Mouse (Mus musculus): Measurements from ENCODE around the gene Ugt1a2. TPM values are rescaled to one million over a fixed set of nuclear protein-coding genes. Genes with fewer than 3 reads are reported as not detected.

Ugt1a2 gene
- polyA plus RNA-seq, 1 experiment: 10.9 TPM

DNA sequence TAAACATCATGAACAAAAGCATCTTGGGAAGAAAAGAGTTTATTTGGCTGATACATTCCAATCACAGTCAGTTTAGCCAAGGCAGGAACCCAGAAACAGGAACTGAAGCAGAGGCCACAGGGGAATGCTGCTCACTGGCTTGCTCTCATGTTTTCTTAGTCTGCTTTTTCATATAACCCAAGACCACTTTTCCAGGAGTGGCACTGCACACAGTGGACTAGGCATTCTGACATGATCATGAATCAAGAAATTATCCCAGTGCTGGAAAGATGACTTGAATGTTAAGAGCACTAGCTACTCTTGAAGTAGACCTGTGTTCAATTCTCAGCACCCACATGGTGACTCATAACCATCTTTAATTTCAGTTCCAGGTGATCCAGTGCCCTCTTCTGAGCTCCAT is 25.3 kb downstream of the Ugt1a2 start:
- no peak overlapping the region for H3K4me3 ChIP-seq (ENCODE audit: insufficient read depth, low read length)
- TF ChIP-seq POLR2A (IDR thresholded peaks at IDR 0.05; ENCODE audit: borderline replicate concordance, low read depth, low read length): no peak
- no peak for TF ChIP-seq CTCF (IDR thresholded peaks at IDR 0.05; ENCODE audit: low read depth, low read length)
- H3K27ac ChIP-seq (ENCODE audit: insufficient read depth, low read depth, low read length): no peak overlapping the region
- H3K4me1 ChIP-seq (ENCODE audit: control insufficient read depth, insufficient read depth, low read length): peaks cover 10% of the 10 kb centered on the region

DNA sequence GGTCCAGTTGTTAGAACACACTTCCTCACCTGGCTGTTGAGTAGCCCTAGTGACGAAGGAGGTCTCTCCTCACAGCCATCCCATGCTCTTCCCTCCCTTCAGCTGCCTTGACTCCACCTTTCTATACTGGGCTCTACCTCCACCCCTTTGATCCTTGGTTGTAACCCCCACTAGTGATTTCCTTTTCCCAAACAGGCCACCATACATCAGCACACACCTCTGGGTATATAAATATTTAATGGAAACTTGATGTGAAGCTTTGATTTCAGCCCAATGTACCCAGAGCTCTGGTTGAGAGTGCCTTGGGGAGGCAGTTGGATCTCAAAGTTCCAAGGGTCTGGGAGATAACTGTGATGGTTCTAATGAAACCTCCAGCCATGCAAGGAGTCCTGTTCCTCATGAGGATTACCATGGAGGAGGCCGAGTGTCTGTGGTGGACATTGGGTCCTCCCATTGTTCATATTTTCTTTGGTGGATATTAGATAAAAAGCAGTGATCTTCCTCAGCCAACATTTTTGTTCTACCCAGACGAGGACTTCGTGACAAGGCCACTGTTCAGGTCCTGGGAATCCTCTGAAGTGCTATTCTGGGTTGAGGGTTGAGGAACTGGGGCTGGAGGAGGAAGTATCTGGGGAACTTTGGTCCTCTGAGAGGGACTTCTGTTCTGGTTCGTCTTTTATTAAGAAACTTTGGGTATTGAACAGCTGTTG is 26.4 kb downstream of the Ugt1a2 start, which contains the start of gene Mroh2a:
Gene Mroh2a (plus strand): TSS at position 317 of the 710 bp plus-strand sequence.
- no peak for TF ChIP-seq POLR2A (IDR thresholded peaks at IDR 0.05; ENCODE audit: borderline replicate concordance, low read depth, low read length)
- TF ChIP-seq CTCF (IDR thresholded peaks at IDR 0.05; ENCODE audit: low read depth, low read length): no peak
- no peak within 1 kb of the TSS for H3K27ac ChIP-seq (ENCODE audit: insufficient read depth, low read depth, low read length)
- H3K4me3 ChIP-seq (ENCODE audit: insufficient read depth, low read length): no peak within 1 kb of the TSS
- peaks cover 10% of the 10 kb centered on the region for H3K4me1 ChIP-seq (ENCODE audit: control insufficient read depth, insufficient read depth, low read length)

GRCm38 (mm10) chr1:88227482-88227881 is 27.1 kb downstream of the Ugt1a2 start:
- H3K4me1 ChIP-seq (ENCODE audit: control insufficient read depth, insufficient read depth, low read length): peaks cover 10% of the 10 kb centered on the region
- no peak overlapping the region for H3K4me3 ChIP-seq (ENCODE audit: insufficient read depth, low read length)
- no peak overlapping the region for H3K27ac ChIP-seq (ENCODE audit: insufficient read depth, low read depth, low read length)
- no peak for TF ChIP-seq CTCF (IDR thresholded peaks at IDR 0.05; ENCODE audit: low read depth, low read length)
- TF ChIP-seq POLR2A (IDR thresholded peaks at IDR 0.05; ENCODE audit: borderline replicate concordance, low read depth, low read length): no peak

- H3K4me3 ChIP-seq (ENCODE audit: insufficient read depth, low read length): no peak overlapping the region
- TF ChIP-seq POLR2A (IDR thresholded peaks at IDR 0.05; ENCODE audit: borderline replicate concordance, low read depth, low read length) (no peak), CTCF (IDR thresholded peaks at IDR 0.05; ENCODE audit: low read depth, low read length) (no peak)
- peaks cover 10% of the 10 kb centered on the region for H3K4me1 ChIP-seq (ENCODE audit: control insufficient read depth, insufficient read depth, low read length)
- no peak overlapping the region for H3K27ac ChIP-seq (ENCODE audit: insufficient read depth, low read depth, low read length)
Observed at GRCm38 (mm10) chr1:88228121-88228520, 27.7 kb downstream of the Ugt1a2 start.

- Histone ChIP-seq H3K27ac (ENCODE audit: insufficient read depth, low read depth, low read length) (no peak overlapping the region), H3K4me1 (ENCODE audit: control insufficient read depth, insufficient read depth, low read length) (peaks cover 10% of the 10 kb centered on the region), H3K4me3 (ENCODE audit: insufficient read depth, low read length) (no peak overlapping the region)
- no peak for TF ChIP-seq CTCF (IDR thresholded peaks at IDR 0.05; ENCODE audit: low read depth, low read length)
- no peak for TF ChIP-seq POLR2A (IDR thresholded peaks at IDR 0.05; ENCODE audit: borderline replicate concordance, low read depth, low read length)
Observed at GRCm38 (mm10) chr1:88229566-88229965, 29.2 kb downstream of the Ugt1a2 start.

DNA sequence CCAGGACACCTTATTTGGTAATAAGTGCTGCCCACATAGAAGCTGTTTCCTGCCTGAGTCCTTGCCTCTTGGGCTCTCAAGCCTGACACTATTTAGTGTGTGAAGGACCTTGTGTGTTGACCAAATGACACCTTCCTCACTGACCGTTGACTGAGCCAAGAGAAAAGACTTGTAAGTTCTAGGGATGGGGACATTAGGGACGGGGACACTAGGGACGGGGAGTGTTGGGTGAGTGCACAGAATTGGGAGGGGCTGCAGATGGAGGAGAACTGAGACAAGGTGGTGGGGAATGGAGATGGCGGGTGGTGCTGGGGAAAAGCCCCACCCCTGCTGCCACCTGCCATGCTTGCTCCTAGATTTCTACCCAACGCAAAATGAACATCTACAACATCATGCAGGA is 29.6 kb downstream of the Ugt1a2 start:
- TF ChIP-seq POLR2A (IDR thresholded peaks at IDR 0.05; ENCODE audit: borderline replicate concordance, low read depth, low read length): no peak
- TF ChIP-seq CTCF (IDR thresholded peaks at IDR 0.05; ENCODE audit: low read depth, low read length): no peak
- Histone ChIP-seq H3K4me1 (ENCODE audit: control insufficient read depth, insufficient read depth, low read length) (peaks cover 10% of the 10 kb centered on the region), H3K4me3 (ENCODE audit: insufficient read depth, low read length) (no peak overlapping the region), H3K27ac (ENCODE audit: insufficient read depth, low read depth, low read length) (no peak overlapping the region)

DNA sequence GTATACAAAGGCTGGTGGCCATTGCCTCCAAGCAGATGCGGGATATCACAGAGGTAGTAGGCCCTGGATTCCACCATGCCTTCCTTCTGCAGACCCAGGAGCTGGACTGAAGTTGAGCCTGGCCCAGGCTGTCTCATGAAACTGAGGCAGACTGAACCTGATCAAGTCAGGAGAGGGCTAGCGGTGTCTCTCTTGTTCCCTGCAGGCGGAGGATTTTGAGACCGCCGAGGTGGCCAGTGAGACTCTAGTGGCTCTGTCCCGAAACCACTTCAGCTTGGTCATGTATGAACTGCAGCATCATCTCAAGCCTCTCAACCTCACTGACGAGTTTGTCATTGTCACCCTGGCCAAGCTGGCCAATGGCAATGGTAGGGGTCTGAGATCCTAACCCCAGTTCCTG is 30.0 kb downstream of the Ugt1a2 start:
- Histone ChIP-seq H3K4me1 (ENCODE audit: control insufficient read depth, insufficient read depth, low read length) (peaks cover 10% of the 10 kb centered on the region), H3K4me3 (ENCODE audit: insufficient read depth, low read length) (no peak overlapping the region), H3K27ac (ENCODE audit: insufficient read depth, low read depth, low read length) (no peak overlapping the region)
- TF ChIP-seq POLR2A (IDR thresholded peaks at IDR 0.05; ENCODE audit: borderline replicate concordance, low read depth, low read length): no peak
- no peak for TF ChIP-seq CTCF (IDR thresholded peaks at IDR 0.05; ENCODE audit: low read depth, low read length)

GRCm38 (mm10) chr1:88230981-88231802 is 30.8 kb downstream of the Ugt1a2 start:
- no peak overlapping the region for H3K4me3 ChIP-seq (ENCODE audit: insufficient read depth, low read length)

DNA sequence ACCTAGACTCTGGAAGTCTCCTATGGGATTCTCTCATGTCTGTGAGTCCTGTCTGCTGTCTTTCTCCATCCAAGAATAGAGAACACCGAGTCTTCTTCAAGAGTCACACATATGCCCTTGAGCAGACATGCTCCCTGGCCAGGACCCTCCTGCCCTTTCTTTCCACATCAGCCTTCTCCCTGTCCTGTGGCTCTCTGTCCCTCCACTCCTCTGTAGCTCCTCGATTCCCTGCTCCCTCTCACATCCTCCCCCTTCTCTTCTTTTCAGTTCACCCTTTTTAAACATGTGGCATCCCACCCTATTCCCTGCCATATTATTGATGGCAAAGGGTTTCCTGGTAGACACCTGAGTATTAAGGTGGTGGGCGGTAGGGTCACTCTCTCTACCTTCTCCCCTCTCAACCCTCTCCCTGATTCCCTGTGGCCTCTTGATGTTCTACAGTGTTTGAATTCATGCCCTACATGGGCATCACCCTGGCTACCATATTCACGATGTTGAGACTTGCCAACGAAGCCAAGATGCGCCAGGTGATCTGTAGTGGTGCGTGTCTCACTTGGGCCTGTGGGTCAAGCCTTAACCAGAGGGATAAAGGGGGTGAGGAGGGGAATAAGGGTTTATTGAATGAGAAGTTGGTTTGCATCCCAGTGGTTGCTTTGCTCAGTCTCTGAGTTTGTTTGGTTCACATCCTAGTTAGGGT is 31.6 kb downstream of the Ugt1a2 start:
- no peak for TF ChIP-seq POLR2A (IDR thresholded peaks at IDR 0.05; ENCODE audit: borderline replicate concordance, low read depth, low read length)
- TF ChIP-seq CTCF (IDR thresholded peaks at IDR 0.05; ENCODE audit: low read depth, low read length): no peak
- Histone ChIP-seq H3K4me1 (ENCODE audit: control insufficient read depth, insufficient read depth, low read length) (peaks cover 5% of the 10 kb centered on the region), H3K4me3 (ENCODE audit: insufficient read depth, low read length) (no peak overlapping the region), H3K27ac (ENCODE audit: insufficient read depth, low read depth, low read length) (no peak overlapping the region)

More at GRCm38 (mm10) chr1:88230981-88231802, 30.8 kb downstream of the Ugt1a2 start:
- TF ChIP-seq CTCF (IDR thresholded peaks at IDR 0.05; ENCODE audit: low read depth, low read length) (no peak), POLR2A (IDR thresholded peaks at IDR 0.05; ENCODE audit: borderline replicate concordance, low read depth, low read length) (no peak)
- Histone ChIP-seq H3K27ac (ENCODE audit: insufficient read depth, low read depth, low read length) (no peak overlapping the region), H3K4me1 (ENCODE audit: control insufficient read depth, insufficient read depth, low read length) (peaks cover 10% of the 10 kb centered on the region)
